ENCODE assay signal across 16 mouse cellular contexts in genomic region chr5:122402160-122402559, GRCm38 (mm10). TPM values are rescaled to one million over a fixed set of nuclear protein-coding genes. Genes with fewer than 3 reads are reported as not detected.
DNase-seq lines count a peak whose midpoint lies in the region; ATAC-seq and TF ChIP-seq lines count a peak whose summit lies in the region.
"Had no signal": no experiment of that assay in that cellular context is flagged by ENCODE, and none has a peak within 500 bp of the region (broad histone marks: within the 10 kb centered on the region; RNA-seq: fewer than 3 reads in every experiment).

No protein-coding gene starts in this region.

- no peak overlapping the region for H3K4me2 ChIP-seq in hindbrain, embryonic 15.5 days
- no peak overlapping the region for H3K4me2 ChIP-seq in kidney, postnatal 0 days (ENCODE audit: low read length)
- H3K4me2 ChIP-seq: limb, embryonic 12.5 days; lung, embryonic 15.5 days; neural tube, embryonic 13.5 days had no signal

- DNase-seq in heart, adult 11 months, result peak; percentile 91
- DNase-seq in heart, postnatal 25 days (ENCODE audit: low spot score), result no peak
- DNase-seq in hindbrain, embryonic 10.5 days (ENCODE audit: low spot score), result no peak
- no peak for DNase-seq in kidney, postnatal 0 days (ENCODE audit: low spot score)
- no peak for DNase-seq in kidney, adult 11 months
- peak; percentile 27 for DNase-seq in MN1 (ENCODE audit: low spot score)
- DNase-seq in neural tube, embryonic 10.5 days (ENCODE audit: extremely low spot score, low spot score), result no peak
- DNase-seq: adrenal gland, postnatal 36 days; embryo, embryonic 11 days; thymus, postnatal 36 days had no signal

- no peaks in the 10 kb centered on the region for H3K4me1 ChIP-seq in hindbrain, embryonic 15.5 days (replicated peaks)
- no peaks in the 10 kb centered on the region for H3K4me1 ChIP-seq in hindbrain, embryonic 10.5 days (replicated peaks)
- H3K4me1 ChIP-seq in kidney, postnatal 0 days (replicated peaks; ENCODE audit: insufficient read depth, low read length), result no peaks in the 10 kb centered on the region
- H3K4me1 ChIP-seq: limb, embryonic 12.5 days; neural tube, embryonic 13.5 days had no signal

- no peaks in the 10 kb centered on the region for H3K27me3 ChIP-seq in hindbrain, embryonic 15.5 days
- H3K27me3 ChIP-seq in hindbrain, embryonic 10.5 days (ENCODE audit: insufficient read depth, poor library complexity, severe bottlenecking), result no peaks in the 10 kb centered on the region
- H3K27me3 ChIP-seq in kidney, postnatal 0 days (ENCODE audit: insufficient read depth, low read length), result no peaks in the 10 kb centered on the region
- H3K27me3 ChIP-seq: CH12.LX; limb, embryonic 12.5 days; lung, embryonic 15.5 days; neural tube, embryonic 13.5 days had no signal

- no peak overlapping the region for H3K9ac ChIP-seq in hindbrain, embryonic 15.5 days
- H3K9ac ChIP-seq in kidney, postnatal 0 days (ENCODE audit: low read depth, low read length), result no peak overlapping the region
- H3K9ac ChIP-seq: limb, embryonic 12.5 days; liver, embryonic 14.5 days; lung, embryonic 15.5 days; neural tube, embryonic 13.5 days had no signal

- WGBS in hindbrain, embryonic 15.5 days, result 75% methylated on average over 13 of the region's 13 CpGs
- 92% methylated on average over 13 of the region's 13 CpGs for WGBS in hindbrain, embryonic 10.5 days
- WGBS in kidney, postnatal 0 days, result 75% methylated on average over 13 of the region's 13 CpGs

- H3K36me3 ChIP-seq in hindbrain, embryonic 15.5 days, result peaks cover 68% of the 10 kb centered on the region
- H3K36me3 ChIP-seq in hindbrain, embryonic 10.5 days, result peaks cover 98% of the 10 kb centered on the region
- peaks cover 61% of the 10 kb centered on the region for H3K36me3 ChIP-seq in kidney, postnatal 0 days (ENCODE audit: insufficient read depth, low read length)

- ATAC-seq in hindbrain, embryonic 15.5 days (ENCODE audit: low FRiP score, low read depth), result no peak
- no peak for ATAC-seq in kidney, postnatal 0 days (replicated peaks; ENCODE audit: low FRiP score, low read depth)

- no peak overlapping the region for H3K4me3 ChIP-seq in hindbrain, embryonic 15.5 days
- no peak overlapping the region for H3K4me3 ChIP-seq in hindbrain, embryonic 10.5 days
- no peak overlapping the region for H3K4me3 ChIP-seq in kidney, postnatal 0 days (replicated peaks; ENCODE audit: low read depth, low read length)
- H3K4me3 ChIP-seq: limb, embryonic 12.5 days; lung, embryonic 15.5 days; neural tube, embryonic 13.5 days had no signal

- no peaks in the 10 kb centered on the region for H3K9me3 ChIP-seq in hindbrain, embryonic 15.5 days
- H3K9me3 ChIP-seq in hindbrain, embryonic 10.5 days, result 0 out of 2 replicates have a peak, but pooled peaks cover 11% of the 10 kb centered on the region
- no peaks in the 10 kb centered on the region for H3K9me3 ChIP-seq in kidney, postnatal 0 days (replicated peaks; ENCODE audit: low read length)
- H3K9me3 ChIP-seq: limb, embryonic 12.5 days; lung, embryonic 15.5 days had no signal

- TF ChIP-seq CTCF in kidney, postnatal 0 days (IDR thresholded peaks at IDR 0.05; ENCODE audit: low read depth), result no peak

- 0 out of 2 replicates have a peak overlapping the region, but pooled peaks have one; percentile 51 for H3K27ac ChIP-seq in hindbrain, embryonic 15.5 days (replicated peaks)
- no peak overlapping the region for H3K27ac ChIP-seq in hindbrain, embryonic 10.5 days
- H3K27ac ChIP-seq in kidney, postnatal 0 days, result 0 out of 2 replicates have a peak overlapping the region, but pooled peaks have one; percentile 16
- H3K27ac ChIP-seq: limb, embryonic 12.5 days; liver, embryonic 14.5 days; lung, embryonic 15.5 days; neural tube, embryonic 13.5 days had no signal

- intact Hi-C loops in heart, postnatal 25 days (cut with DNase I), result loop anchor here (5.0 kb wide), 1 partner anchor 325 kb away; no protein-coding TSS in a partner anchor

RNA-seq across cellular contexts. Expression of gene Arpc3, which starts 10.5 kb away (rescaled TPM):
- 10 to 100 TPM; 93.0 to 94.1 TPM for total RNA-seq in heart, postnatal 25 days (2021)
- polyA plus RNA-seq in hindbrain, embryonic 15.5 days (2015; fragmentation: Nextera tagmentation; extraction: Ambion mirVana), result 139 and 142 TPM in 2 replicates
- 90.2 and 97.9 TPM in 2 replicates for polyA plus RNA-seq in hindbrain, embryonic 10.5 days (2016; fragmentation: Nextera tagmentation; extraction: Ambion mirVana)
- polyA plus RNA-seq in kidney, postnatal 0 days (2015; fragmentation: Nextera tagmentation; extraction: Ambion mirVana), result 136 and 141 TPM in 2 replicates

RNA-seq across cellular contexts. Expression of gene Anapc7, which starts 19.3 kb away (rescaled TPM):
- total RNA-seq in heart, postnatal 25 days (2021), result 10 to 100 TPM; 27.3 to 28.1 TPM
- polyA plus RNA-seq in hindbrain, embryonic 15.5 days (2015; fragmentation: Nextera tagmentation; extraction: Ambion mirVana), result 46.0 and 47.7 TPM in 2 replicates
- 52.0 and 54.8 TPM in 2 replicates for polyA plus RNA-seq in hindbrain, embryonic 10.5 days (2016; fragmentation: Nextera tagmentation; extraction: Ambion mirVana)
- polyA plus RNA-seq in kidney, postnatal 0 days (2015; fragmentation: Nextera tagmentation; extraction: Ambion mirVana), result 37.5 and 42.0 TPM in 2 replicates

RNA-seq across cellular contexts. Expression of gene Fam216a, which starts 30.0 kb away (rescaled TPM):
- 10 to 100 TPM; 11.3 to 15.6 TPM for total RNA-seq in heart, postnatal 25 days (2021)
- 146 and 153 TPM in 2 replicates for polyA plus RNA-seq in hindbrain, embryonic 15.5 days (2015; fragmentation: Nextera tagmentation; extraction: Ambion mirVana)
- 90.4 and 109 TPM in 2 replicates for polyA plus RNA-seq in hindbrain, embryonic 10.5 days (2016; fragmentation: Nextera tagmentation; extraction: Ambion mirVana)
- 55.7 and 61.0 TPM in 2 replicates for polyA plus RNA-seq in kidney, postnatal 0 days (2015; fragmentation: Nextera tagmentation; extraction: Ambion mirVana)

RNA-seq across cellular contexts. Expression of gene Gpn3, which starts 30.5 kb away (rescaled TPM):
- 10 to 100 TPM; 22.9 to 26.6 TPM for total RNA-seq in heart, postnatal 25 days (2021)
- 39.5 and 45.7 TPM in 2 replicates for polyA plus RNA-seq in hindbrain, embryonic 15.5 days (2015; fragmentation: Nextera tagmentation; extraction: Ambion mirVana)
- 67.7 and 78.8 TPM in 2 replicates for polyA plus RNA-seq in hindbrain, embryonic 10.5 days (2016; fragmentation: Nextera tagmentation; extraction: Ambion mirVana)
- polyA plus RNA-seq in kidney, postnatal 0 days (2015; fragmentation: Nextera tagmentation; extraction: Ambion mirVana), result 64.4 and 64.5 TPM in 2 replicates

RNA-seq across cellular contexts. Expression of gene Vps29, which starts 48.0 kb away (rescaled TPM):
- total RNA-seq in heart, postnatal 25 days (2021), result 10 to 100 TPM; 82.6 to 89.5 TPM
- 302 and 317 TPM in 2 replicates for polyA plus RNA-seq in hindbrain, embryonic 15.5 days (2015; fragmentation: Nextera tagmentation; extraction: Ambion mirVana)
- 211 and 225 TPM in 2 replicates for polyA plus RNA-seq in hindbrain, embryonic 10.5 days (2016; fragmentation: Nextera tagmentation; extraction: Ambion mirVana)
- polyA plus RNA-seq in kidney, postnatal 0 days (2015; fragmentation: Nextera tagmentation; extraction: Ambion mirVana), result 295 and 301 TPM in 2 replicates

Comparison
In these comparisons a context has a peak if more than half of its experiments do, and no peak if none do; other contexts are left out.
1. DNase-seq: peak in heart, adult 11 months (single experiment) and MN1 (single experiment); none in heart, postnatal 25 days (single experiment), hindbrain, embryonic 10.5 days (single experiment), kidney, postnatal 0 days (single experiment), kidney, adult 11 months (single experiment) and neural tube, embryonic 10.5 days (single experiment).